Mouse (Mus musculus) heart, postnatal 0 days (tissue): ENCODE results near the gene Aldh3b2.

ENCODE experiments used
- CTCF ChIP-seq: IDR thresholded peaks from 2 replicates; pipeline ENCODE4 v1.5.1; 2016; ENCODE audit warnings: antibody characterized with exemption, control low read depth, low read depth
- EP300 ChIP-seq: IDR thresholded peaks from 2 replicates; pipeline ENCODE4 v1.6.1; 2016; ENCODE audit warnings: antibody characterized with exemption, low read depth

DNA sequence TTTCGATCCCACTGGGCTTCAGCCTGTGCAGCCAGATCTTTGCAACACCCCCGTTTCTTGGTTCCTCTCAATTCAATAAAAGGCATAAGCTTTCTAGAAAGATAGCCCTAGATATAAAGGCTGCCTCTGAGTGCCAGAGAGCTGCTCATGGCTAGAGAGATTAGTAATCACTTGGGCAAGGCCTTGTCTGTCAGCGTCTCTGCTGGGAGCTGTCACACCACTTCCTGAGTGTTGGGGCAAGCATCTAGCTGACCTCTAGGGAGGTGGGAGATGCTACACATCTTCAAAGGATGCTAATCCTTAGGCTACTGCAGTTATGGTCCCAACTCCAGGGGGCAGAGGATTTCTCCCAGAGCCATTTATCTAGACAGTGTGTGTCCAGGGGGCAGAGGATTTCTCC lies 4.9 kb upstream of the Aldh3b2 start:
- no peak for TF ChIP-seq CTCF
- TF ChIP-seq EP300, result no peak
